Mouse (Mus musculus): ENCODE data around the gene Parp16. TPM values are rescaled to one million over a fixed set of nuclear protein-coding genes. Genes with fewer than 3 reads are reported as not detected.

The Parp16 gene
- polyA plus RNA-seq, 1 experiment: 5.7 TPM

DNA sequence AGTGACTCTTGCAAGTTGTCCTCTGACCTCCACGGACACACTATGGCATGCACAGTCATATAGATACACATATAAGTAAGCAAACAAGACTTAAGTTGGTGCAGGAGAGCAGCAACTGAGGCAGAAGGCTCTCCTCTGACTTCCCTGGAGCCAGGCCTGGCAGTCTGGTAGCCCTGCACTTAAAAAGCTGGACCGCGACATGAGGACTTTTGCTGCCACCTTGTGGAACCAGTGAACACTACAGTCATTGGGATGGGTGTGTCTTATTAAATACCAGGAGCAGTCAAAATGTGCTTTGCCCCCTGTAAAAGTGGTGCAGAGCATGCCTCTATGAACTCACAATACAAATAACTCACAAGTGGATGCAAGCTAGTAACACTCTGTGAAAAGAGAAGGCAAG is 6.6 kb upstream of the Parp16 start:
- TF ChIP-seq POLR2A (IDR thresholded peaks at IDR 0.05; ENCODE audit: borderline replicate concordance, insufficient read depth, low read length): no peak
- TF ChIP-seq CTCF (IDR thresholded peaks at IDR 0.05; ENCODE audit: borderline replicate concordance, insufficient read depth, low read depth, low read length): peak; percentile 95
- Histone ChIP-seq H3K4me1 (ENCODE audit: control insufficient read depth, insufficient read depth, low read length) (no peaks in the 10 kb centered on the region), H3K27ac (ENCODE audit: insufficient read depth, low read length) (no peak overlapping the region), H3K4me3 (replicated peaks; ENCODE audit: insufficient read depth, low read depth, low read length) (no peak overlapping the region), H3K27me3 (ENCODE audit: control insufficient read depth, insufficient read depth, low read length) (no peaks in the 10 kb centered on the region)
- peak; percentile 78 to 86 for DNase-seq
- 7% methylated on average over 3 of the region's 3 CpGs for WGBS

DNA sequence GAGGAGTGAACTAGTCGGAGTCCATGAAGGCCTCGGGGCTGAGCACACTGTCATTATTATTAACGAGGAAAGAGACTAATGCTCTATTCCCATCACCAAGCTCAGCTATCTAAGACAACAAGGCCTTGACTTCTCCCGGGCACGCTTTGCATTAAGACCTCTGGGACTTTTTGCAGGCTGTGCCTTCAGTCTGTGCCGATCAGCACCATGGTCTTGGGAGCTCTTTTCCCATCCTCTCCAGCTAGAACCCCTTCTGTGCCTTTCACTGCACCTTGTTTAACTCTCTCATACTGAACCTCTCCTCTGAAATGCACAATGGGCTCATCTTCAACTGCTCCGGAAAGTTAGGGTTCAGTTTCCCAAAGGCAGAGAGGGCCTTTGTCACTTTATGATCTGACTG is 4.8 kb upstream of the Parp16 start:
- peaks cover 2% of the 10 kb centered on the region; the same call in 1 of the 2 replicates for H3K4me1 ChIP-seq (ENCODE audit: control insufficient read depth, insufficient read depth, low read length)
- H3K27me3 ChIP-seq (ENCODE audit: control insufficient read depth, insufficient read depth, low read length): no peaks in the 10 kb centered on the region
- no peak for TF ChIP-seq POLR2A (IDR thresholded peaks at IDR 0.05; ENCODE audit: borderline replicate concordance, insufficient read depth, low read length)
- no peak for TF ChIP-seq CTCF (IDR thresholded peaks at IDR 0.05; ENCODE audit: borderline replicate concordance, insufficient read depth, low read depth, low read length)
- H3K4me3 ChIP-seq (replicated peaks; ENCODE audit: insufficient read depth, low read depth, low read length): no peak overlapping the region
- no peak overlapping the region for H3K27ac ChIP-seq (ENCODE audit: insufficient read depth, low read length)
- DNase-seq: no peak
- WGBS: 69% methylated on average over 7 of the region's 7 CpGs

DNA sequence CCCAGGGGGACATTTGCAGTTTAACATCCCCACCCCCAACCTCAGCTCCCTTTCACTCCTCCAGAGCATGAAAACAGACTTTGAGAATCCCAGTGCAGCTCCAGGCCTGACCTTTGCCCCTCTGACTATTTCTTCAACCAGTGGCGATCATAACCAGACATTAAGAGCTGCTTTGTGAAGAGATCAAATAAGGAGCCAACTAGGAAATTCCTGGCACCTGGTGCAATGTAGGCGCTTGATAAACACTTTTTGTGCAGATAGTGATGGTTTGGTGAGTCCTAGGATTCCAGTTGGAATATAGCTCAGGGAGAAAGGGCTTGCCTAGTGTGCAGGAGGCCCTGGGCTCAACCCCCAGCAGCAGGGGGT is 3.8 kb upstream of the Parp16 start:
- no peak for DNase-seq
- WGBS: 85% methylated on average over 2 of the region's 2 CpGs

DNA sequence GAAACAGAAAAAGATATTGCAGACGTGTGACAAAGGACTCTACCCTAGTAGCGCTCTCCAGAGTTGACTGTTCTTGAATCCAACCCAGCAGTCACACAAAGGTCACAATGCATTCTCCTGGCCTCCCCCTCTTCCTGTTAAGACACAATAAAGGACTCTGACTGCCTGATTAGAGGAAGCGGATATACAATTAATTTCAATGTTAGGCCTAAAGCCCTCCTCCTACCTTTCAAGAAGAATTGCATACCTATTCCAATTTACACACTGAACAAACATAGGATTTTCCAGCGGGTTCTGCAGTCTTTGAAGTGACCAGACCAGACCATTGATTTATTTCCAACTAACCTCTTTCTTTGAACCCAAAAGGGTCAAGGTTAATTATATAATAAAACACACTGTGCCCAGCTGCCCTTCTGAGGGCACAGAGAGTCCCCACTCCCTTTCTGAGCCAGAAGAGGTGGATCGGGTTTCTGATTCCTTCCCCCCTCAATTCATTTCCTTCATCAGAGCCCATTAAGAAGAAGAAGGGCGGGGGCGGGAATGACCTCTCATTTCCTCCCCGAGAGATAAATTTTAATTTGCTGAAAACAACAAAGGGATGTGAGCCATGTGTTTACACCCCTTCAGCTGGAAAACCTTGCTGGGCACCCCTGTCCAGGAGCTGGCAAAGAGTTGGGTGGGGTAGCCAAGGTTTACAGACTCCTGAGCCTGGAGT is 3.2 kb upstream of the Parp16 start:
- 72% methylated on average over 8 of the region's 8 CpGs for WGBS
- Histone ChIP-seq H3K27me3 (ENCODE audit: control insufficient read depth, insufficient read depth, low read length) (no peaks in the 10 kb centered on the region), H3K27ac (ENCODE audit: insufficient read depth, low read length) (no peak overlapping the region), H3K4me1 (ENCODE audit: control insufficient read depth, insufficient read depth, low read length) (peaks cover 11% of the 10 kb centered on the region; the same call in 1 of the 2 replicates), H3K4me3 (replicated peaks; ENCODE audit: insufficient read depth, low read depth, low read length) (no peak overlapping the region)
- TF ChIP-seq POLR2A (IDR thresholded peaks at IDR 0.05; ENCODE audit: borderline replicate concordance, insufficient read depth, low read length) (no peak), CTCF (IDR thresholded peaks at IDR 0.05; ENCODE audit: borderline replicate concordance, insufficient read depth, low read depth, low read length) (no peak)
- no peak for DNase-seq

More for the DNA sequence above, 3.8 kb upstream of the Parp16 start:
- TF ChIP-seq CTCF (IDR thresholded peaks at IDR 0.05; ENCODE audit: borderline replicate concordance, insufficient read depth, low read depth, low read length) (no peak), POLR2A (IDR thresholded peaks at IDR 0.05; ENCODE audit: borderline replicate concordance, insufficient read depth, low read length) (no peak)
- Histone ChIP-seq H3K27ac (ENCODE audit: insufficient read depth, low read length) (no peak overlapping the region), H3K4me3 (replicated peaks; ENCODE audit: insufficient read depth, low read depth, low read length) (no peak overlapping the region), H3K4me1 (ENCODE audit: control insufficient read depth, insufficient read depth, low read length) (peaks cover 11% of the 10 kb centered on the region; the same call in 1 of the 2 replicates), H3K27me3 (ENCODE audit: control insufficient read depth, insufficient read depth, low read length) (no peaks in the 10 kb centered on the region)

DNA sequence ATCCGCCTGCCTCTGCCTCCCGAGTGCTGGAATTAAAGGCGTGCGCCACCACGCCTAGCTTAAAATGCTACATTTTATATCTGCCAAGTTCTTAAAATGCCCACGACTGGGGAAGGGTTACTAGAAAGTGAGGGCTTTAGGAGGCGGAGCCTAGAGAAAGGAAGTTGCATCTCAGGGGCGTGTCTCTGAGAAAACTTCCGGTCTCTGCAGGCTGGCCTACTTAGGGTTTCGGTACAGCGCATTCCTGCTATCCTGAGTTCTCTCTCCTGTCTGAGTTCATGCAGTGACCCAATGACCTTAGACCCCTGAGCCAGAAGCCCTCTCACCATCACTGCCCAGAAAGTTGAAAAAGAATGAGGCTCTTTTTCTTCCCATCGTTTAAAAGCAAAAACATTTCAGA is 1.9 kb upstream of the Parp16 start:
- Histone ChIP-seq H3K27me3 (ENCODE audit: control insufficient read depth, insufficient read depth, low read length) (no peaks in the 10 kb centered on the region), H3K27ac (ENCODE audit: insufficient read depth, low read length) (no peak overlapping the region), H3K4me1 (ENCODE audit: control insufficient read depth, insufficient read depth, low read length) (peaks cover 11% of the 10 kb centered on the region; the same call in 1 of the 2 replicates), H3K4me3 (replicated peaks; ENCODE audit: insufficient read depth, low read depth, low read length) (no peak overlapping the region)
- 80% methylated on average over 12 of the region's 12 CpGs for whole genome bisulfite sequencing
- TF ChIP-seq POLR2A (IDR thresholded peaks at IDR 0.05; ENCODE audit: borderline replicate concordance, insufficient read depth, low read length): no peak
- TF ChIP-seq CTCF (IDR thresholded peaks at IDR 0.05; ENCODE audit: borderline replicate concordance, insufficient read depth, low read depth, low read length): no peak
- DNase-seq: no peak

DNA sequence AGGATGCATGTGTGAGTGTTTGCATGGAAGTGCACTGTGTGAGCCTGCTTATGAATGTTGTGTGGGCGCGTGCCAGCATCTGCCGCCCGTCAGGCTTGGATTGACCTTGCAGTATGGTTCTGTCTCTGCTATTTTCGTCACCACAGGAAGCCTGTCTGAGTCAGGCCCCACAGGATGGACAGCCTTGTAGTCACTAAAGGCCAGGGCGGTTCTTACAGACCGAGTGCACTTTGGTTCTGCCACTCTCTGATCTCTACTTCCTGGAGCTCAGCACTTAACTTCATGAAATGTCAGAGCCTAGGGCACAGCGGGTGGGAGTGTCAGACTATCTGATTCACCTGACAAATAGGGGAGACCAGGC is 448 bp downstream of the Parp16 start:
- peak; percentile 50 to 54 for DNase-seq
- Histone ChIP-seq H3K4me3 (replicated peaks; ENCODE audit: insufficient read depth, low read depth, low read length) (no peak overlapping the region), H3K4me1 (ENCODE audit: control insufficient read depth, insufficient read depth, low read length) (peaks cover 11% of the 10 kb centered on the region; the same call in 1 of the 2 replicates), H3K27me3 (ENCODE audit: control insufficient read depth, insufficient read depth, low read length) (no peaks in the 10 kb centered on the region), H3K27ac (ENCODE audit: insufficient read depth, low read length) (peak overlapping the region; percentile 79)
- WGBS: 22% methylated on average over 8 of the region's 8 CpGs
- TF ChIP-seq POLR2A (IDR thresholded peaks at IDR 0.05; ENCODE audit: borderline replicate concordance, insufficient read depth, low read length) (no peak), CTCF (IDR thresholded peaks at IDR 0.05; ENCODE audit: borderline replicate concordance, insufficient read depth, low read depth, low read length) (no peak)

DNA sequence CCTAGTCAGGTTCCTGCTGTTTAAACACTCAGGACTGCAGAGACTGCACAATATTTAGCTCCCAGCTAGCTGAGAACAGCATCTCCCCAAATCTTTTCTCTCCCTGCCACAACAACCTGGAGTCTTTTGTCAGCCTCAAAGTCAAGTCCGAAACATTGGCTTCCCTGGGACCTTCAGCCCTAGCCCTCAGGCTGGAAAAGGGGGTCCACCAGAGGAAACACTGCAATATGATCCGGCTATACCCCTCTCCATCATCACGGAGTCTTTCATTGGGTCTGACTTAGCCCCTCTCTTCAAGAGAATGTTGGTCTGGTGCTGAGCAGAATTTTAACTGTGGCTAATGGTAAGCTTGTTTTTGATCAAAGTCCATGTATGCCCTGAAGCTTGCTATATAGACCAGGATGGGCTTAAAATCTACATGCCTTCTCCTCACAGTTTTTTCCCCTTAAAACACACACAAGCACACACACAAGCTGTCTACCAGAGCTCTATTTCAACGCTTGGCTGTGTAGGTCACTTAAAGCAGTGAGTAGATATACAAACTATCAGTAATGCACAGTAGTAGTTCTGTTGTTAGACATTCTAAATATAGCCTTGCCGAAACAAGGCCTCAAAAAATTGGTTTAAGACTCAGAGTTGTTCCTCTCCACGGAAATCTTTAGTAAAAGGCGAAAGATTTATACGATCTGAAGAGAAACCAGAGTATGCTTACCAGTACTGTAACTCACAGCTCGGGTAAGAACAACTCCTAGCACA is 1.0 kb downstream of the Parp16 start:
- no peak for DNase-seq
- 16% methylated on average over 9 of the region's 9 CpGs for WGBS
- TF ChIP-seq POLR2A (IDR thresholded peaks at IDR 0.05; ENCODE audit: borderline replicate concordance, insufficient read depth, low read length) (peak; percentile 61; the same call in 1 of the 2 replicates), CTCF (IDR thresholded peaks at IDR 0.05; ENCODE audit: borderline replicate concordance, insufficient read depth, low read depth, low read length) (no peak)
- Histone ChIP-seq H3K27me3 (ENCODE audit: control insufficient read depth, insufficient read depth, low read length) (no peaks in the 10 kb centered on the region), H3K4me1 (ENCODE audit: control insufficient read depth, insufficient read depth, low read length) (peaks cover 11% of the 10 kb centered on the region; the same call in 1 of the 2 replicates), H3K27ac (ENCODE audit: insufficient read depth, low read length) (peak overlapping the region; percentile 79), H3K4me3 (replicated peaks; ENCODE audit: insufficient read depth, low read depth, low read length) (no peak overlapping the region)

All from cerebellum, adult 2 months (tissue).